8 mouse cellular contexts compared by ENCODE assay signal in the genomic region with DNA sequence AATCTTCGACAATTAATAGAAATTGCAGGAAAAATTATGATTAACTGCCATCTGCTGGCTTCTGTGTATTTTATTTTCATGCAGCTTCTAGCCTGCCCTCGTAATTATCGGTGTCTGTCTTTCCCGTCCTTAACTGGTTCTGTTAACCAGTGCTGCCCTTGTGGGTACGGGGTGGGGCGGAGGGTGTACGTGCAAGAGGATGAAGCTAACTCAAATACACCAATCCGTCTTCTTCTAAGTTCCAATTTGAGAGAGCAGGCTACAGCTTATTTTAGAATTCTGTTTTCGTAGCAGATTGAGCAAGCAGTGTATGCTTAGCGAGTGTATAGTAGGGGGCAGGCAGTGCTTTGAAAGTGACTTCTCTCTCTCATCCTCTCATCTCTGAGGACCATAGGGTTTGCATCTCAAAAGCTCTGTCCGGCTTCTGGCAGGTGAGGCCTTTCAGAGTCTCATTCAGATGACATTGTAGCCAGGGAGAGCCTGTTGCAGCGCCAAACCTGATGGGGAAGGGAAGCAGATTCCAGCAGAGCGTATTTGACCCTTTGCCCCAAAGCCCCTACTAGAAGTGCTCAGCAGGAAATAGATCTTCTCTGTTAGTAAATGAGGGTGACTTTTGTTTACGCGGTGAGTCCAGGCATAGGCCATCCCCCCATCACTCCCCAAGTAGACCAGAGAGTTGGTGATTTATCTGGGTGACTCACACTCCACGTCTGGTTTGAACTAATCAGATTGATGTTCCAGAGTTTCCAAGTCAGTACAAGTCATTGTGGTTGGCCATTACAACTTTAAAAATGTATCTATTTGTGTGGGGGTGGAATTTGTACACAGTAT. TPM values are rescaled to one million over a fixed set of nuclear protein-coding genes. Genes with fewer than 3 reads are reported as not detected.
DNase-seq lines count a peak whose midpoint lies in the region; ATAC-seq and TF ChIP-seq lines count a peak whose summit lies in the region.
"Had no signal": no experiment of that assay in that cellular context is flagged by ENCODE, and none has a peak within 500 bp of the region (broad histone marks: within the 10 kb centered on the region; RNA-seq: fewer than 3 reads in every experiment).

No protein-coding gene starts in this region.

- ATAC-seq in intestine, embryonic 14.5 days (replicated peaks; ENCODE audit: low FRiP score, low TSS enrichment, low read depth): 0 out of 2 replicates have a peak, but pooled peaks have one; percentile 32
- ATAC-seq in intestine, embryonic 15.5 days: no peak
- ATAC-seq in hindbrain, postnatal 0 days: peak; percentile 47

- H3K4me1 ChIP-seq in intestine, embryonic 14.5 days (replicated peaks; ENCODE audit: control insufficient read depth, insufficient read depth, low read length): peaks cover 31% of the 10 kb centered on the region
- H3K4me1 ChIP-seq in intestine, embryonic 15.5 days (replicated peaks): peaks cover 19% of the 10 kb centered on the region
- H3K4me1 ChIP-seq in hindbrain, postnatal 0 days (ENCODE audit: insufficient read depth, low read length): peaks cover 14% of the 10 kb centered on the region; the same call in 1 of the 2 replicates
- H3K4me1 ChIP-seq: megakaryocyte, embryonic 14.5 days had no signal

- TF ChIP-seq CTCF in hindbrain, postnatal 0 days (IDR thresholded peaks at IDR 0.05; ENCODE audit: low read depth): peak; percentile 42

- no peak for DNase-seq in intestine, embryonic 14.5 days (ENCODE audit: low spot score)
- DNase-seq in ES-CJ7 (ENCODE audit: low read depth, low spot score): peak; percentile 96
- peak; percentile 35 for DNase-seq in adrenal gland, adult 8-10 months
- DNase-seq in hindbrain, postnatal 0 days (ENCODE audit: low spot score): peak; percentile 58
- no peak for DNase-seq in spleen, postnatal 14 days (ENCODE audit: low spot score in 2 of 2)
- DNase-seq in thymus, postnatal 0 days (ENCODE audit: low spot score): no peak

- no peaks in the 10 kb centered on the region for H3K27me3 ChIP-seq in intestine, embryonic 14.5 days (replicated peaks; ENCODE audit: control insufficient read depth, insufficient read depth, low read length)
- H3K27me3 ChIP-seq in intestine, embryonic 15.5 days (replicated peaks): no peaks in the 10 kb centered on the region
- H3K27me3 ChIP-seq in hindbrain, postnatal 0 days (ENCODE audit: insufficient read depth, low read length): no peaks in the 10 kb centered on the region

- no peaks in the 10 kb centered on the region for H3K36me3 ChIP-seq in intestine, embryonic 14.5 days (ENCODE audit: control insufficient read depth, insufficient read depth, low read length)
- no peaks in the 10 kb centered on the region for H3K36me3 ChIP-seq in intestine, embryonic 15.5 days
- H3K36me3 ChIP-seq in hindbrain, postnatal 0 days (ENCODE audit: insufficient read depth, low read length): no peaks in the 10 kb centered on the region

- no peak overlapping the region for H3K27ac ChIP-seq in intestine, embryonic 14.5 days (ENCODE audit: low read depth)
- no peak overlapping the region for H3K27ac ChIP-seq in intestine, embryonic 15.5 days
- no peak overlapping the region for H3K27ac ChIP-seq in hindbrain, postnatal 0 days

- H3K9ac ChIP-seq in intestine, embryonic 14.5 days (ENCODE audit: low read length): no peak overlapping the region
- no peak overlapping the region for H3K9ac ChIP-seq in intestine, embryonic 15.5 days
- H3K9ac ChIP-seq in hindbrain, postnatal 0 days (replicated peaks; ENCODE audit: low read length): 0 out of 2 replicates have a peak overlapping the region, but pooled peaks have one; percentile 17

- no peaks in the 10 kb centered on the region for H3K9me3 ChIP-seq in intestine, embryonic 14.5 days (ENCODE audit: control insufficient read depth, low read length)
- no peaks in the 10 kb centered on the region for H3K9me3 ChIP-seq in intestine, embryonic 15.5 days
- no peaks in the 10 kb centered on the region for H3K9me3 ChIP-seq in hindbrain, postnatal 0 days (ENCODE audit: low read length)

- H3K4me3 ChIP-seq in intestine, embryonic 14.5 days (ENCODE audit: low read depth, low read length): no peak overlapping the region
- H3K4me3 ChIP-seq in intestine, embryonic 15.5 days (replicated peaks): no peak overlapping the region
- H3K4me3 ChIP-seq in hindbrain, postnatal 0 days (ENCODE audit: low read length): no peak overlapping the region
- H3K4me3 ChIP-seq: megakaryocyte, embryonic 14.5 days had no signal

- WGBS in intestine, embryonic 14.5 days: 24% methylated on average over 16 of the region's 16 CpGs
- WGBS in intestine, embryonic 15.5 days: 31% methylated on average over 16 of the region's 16 CpGs
- WGBS in hindbrain, postnatal 0 days: 43% methylated on average over 16 of the region's 16 CpGs

- H3K4me2 ChIP-seq in intestine, embryonic 14.5 days (ENCODE audit: low read length): peak overlapping the region; percentile 26
- no peak overlapping the region for H3K4me2 ChIP-seq in intestine, embryonic 15.5 days (replicated peaks)
- 0 out of 2 replicates have a peak overlapping the region, but pooled peaks have one; percentile 39 for H3K4me2 ChIP-seq in hindbrain, postnatal 0 days (ENCODE audit: low read depth, low read length)

RNA-seq across cellular contexts. Expression of gene Ptgfrn, which starts 53.3 kb away (rescaled TPM):
- polyA plus RNA-seq in intestine, embryonic 14.5 days (2014; fragmentation: Nextera tagmentation; extraction: Ambion mirVana): 8.4 and 8.8 TPM in 2 replicates
- polyA plus RNA-seq in intestine, embryonic 15.5 days (2015; fragmentation: Nextera tagmentation; extraction: Ambion mirVana): 4.4 and 4.5 TPM in 2 replicates
- total RNA-seq in adrenal gland, adult 8-10 months (2022): 10 to 100 TPM; 32.1 to 51.5 (median 39.7) TPM
- 51.0 and 52.5 TPM in 2 replicates for total RNA-seq in hindbrain, postnatal 0 days (2014; rRNA removed)
- polyA plus RNA-seq in hindbrain, postnatal 0 days (2015; fragmentation: Nextera tagmentation; extraction: Ambion mirVana): 3.9 and 4.1 TPM in 2 replicates
- 1.1 and 1.7 TPM in 2 replicates for polyA plus RNA-seq in thymus, postnatal 0 days (2015; fragmentation: Nextera tagmentation; extraction: Ambion mirVana)

Comparison
In these comparisons a context has a peak if more than half of its experiments do, and no peak if none do; other contexts are left out.
1. DNase-seq: peak in ES-CJ7 (single experiment), adrenal gland, adult 8-10 months (single experiment) and hindbrain, postnatal 0 days (single experiment); none in intestine, embryonic 14.5 days (single experiment), spleen, postnatal 14 days (0 of 2) and thymus, postnatal 0 days (single experiment).